23 mouse cellular contexts compared by ENCODE assay signal in genomic region chr5:52893938-52894337, GRCm38 (mm10).
"Had no signal": no experiment of that assay in that cellular context is flagged by ENCODE, and none has a peak within 500 bp of the region (broad histone marks: within the 10 kb centered on the region; RNA-seq: fewer than 3 reads in every experiment).

No protein-coding gene starts in this region.

- H3K4me3 ChIP-seq: heart, adult 2 months; heart, embryonic 13.5 days; heart, embryonic 15.5 days; hindbrain, embryonic 13.5 days; hindbrain, embryonic 15.5 days; limb, embryonic 13.5 days; limb, embryonic 15.5 days; liver, embryonic 12.5 days had no signal

- ATAC-seq: forebrain, postnatal 0 days; hindbrain, postnatal 0 days; intestine, embryonic 16.5 days; liver, embryonic 12.5 days had no signal

- H3K9me3 ChIP-seq: heart, embryonic 13.5 days; heart, embryonic 15.5 days; hindbrain, embryonic 13.5 days; hindbrain, embryonic 15.5 days; limb, embryonic 15.5 days; liver, embryonic 12.5 days had no signal

- H3K27me3 ChIP-seq: heart, embryonic 13.5 days; heart, embryonic 15.5 days; hindbrain, embryonic 13.5 days; hindbrain, embryonic 15.5 days; limb, embryonic 13.5 days; limb, embryonic 15.5 days; liver, embryonic 12.5 days had no signal

- H3K9ac ChIP-seq: forebrain, postnatal 0 days; heart, embryonic 13.5 days; heart, embryonic 15.5 days; hindbrain, embryonic 13.5 days; hindbrain, embryonic 15.5 days; limb, embryonic 13.5 days; limb, embryonic 15.5 days; liver, embryonic 12.5 days; liver, embryonic 14.5 days had no signal

- DNase-seq: forebrain, postnatal 0 days; gastrocnemius, postnatal 14 days; gastrocnemius, postnatal 36 days; heart, adult 11 months; heart, adult 2 months; heart, postnatal 14 days; heart, postnatal 36 days; kidney, adult 9 months; layer of hippocampus, adult 9-11 months; layer of hippocampus, postnatal 36 days; left cerebral cortex, postnatal 4 days; lung, adult 18-20 months had no signal

- H3K4me1 ChIP-seq: heart, embryonic 13.5 days; heart, embryonic 15.5 days; hindbrain, embryonic 13.5 days; hindbrain, embryonic 15.5 days; limb, embryonic 13.5 days; limb, embryonic 15.5 days had no signal

- H3K4me2 ChIP-seq: heart, embryonic 11.5 days; heart, embryonic 13.5 days; heart, embryonic 15.5 days; hindbrain, embryonic 13.5 days; hindbrain, embryonic 15.5 days; limb, embryonic 13.5 days; limb, embryonic 15.5 days; liver, embryonic 12.5 days had no signal

- H3K36me3 ChIP-seq: heart, embryonic 13.5 days; heart, embryonic 15.5 days; hindbrain, embryonic 13.5 days; hindbrain, embryonic 15.5 days; limb, embryonic 13.5 days; limb, embryonic 15.5 days; liver, embryonic 12.5 days had no signal

- H3K27ac ChIP-seq: heart, adult 2 months; heart, embryonic 13.5 days; heart, embryonic 15.5 days; hindbrain, embryonic 13.5 days; hindbrain, embryonic 15.5 days; hindbrain, postnatal 0 days; limb, embryonic 13.5 days; limb, embryonic 15.5 days; liver, embryonic 12.5 days; liver, embryonic 14.5 days had no signal
